Mouse (Mus musculus) embryonic facial prominence, embryonic 11.5 days (tissue): ENCODE data around the gene Ube2c. TPM values are rescaled to one million over a fixed set of nuclear protein-coding genes. Genes with fewer than 3 reads are reported as not detected.
A peak's percentile ranks its signal among the peaks of the same experiment; 100 is the strongest.

ENCODE experiments used
- ATAC-seq: fragments of 200-750 bp; cut with Nextera tagmentation; replicated peaks from 2 replicates; pipeline ENCODE4 v1.8.0; 2017; ENCODE audit warnings: low read depth; ENCODE audit not compliant: insufficient number of reproducible peaks, low FRiP score, low TSS enrichment
- DNase-seq: peaks from one replicate; pipeline ENCODE4 v3.0.0-alpha.2; 2015; ENCODE audit warnings: low spot score
- H3K27ac ChIP-seq: fragments of 300-500 bp; sonication (generic); replicated peaks from 2 replicates; pipeline ENCODE4 v1.5.1; 2014; ENCODE audit warnings: mild to moderate bottlenecking, low read depth, low read length, control low read depth
- H3K27me3 ChIP-seq: fragments of 300-500 bp; sonication (generic); 2 replicates; pipeline ENCODE4 v1.6.1; 2014; ENCODE audit warnings: mild to moderate bottlenecking, low read length, moderate library complexity, mixed read lengths; ENCODE audit not compliant: control insufficient read depth, insufficient read depth
- H3K36me3 ChIP-seq: fragments of 300-500 bp; sonication (generic); replicated peaks from 2 replicates; pipeline ENCODE4 v1.6.1; 2014; ENCODE audit warnings: low read depth, mild to moderate bottlenecking, low read length, moderate library complexity, mixed read lengths; ENCODE audit not compliant: control insufficient read depth, insufficient read depth
- H3K4me1 ChIP-seq: fragments of 300-500 bp; sonication (generic); 2 replicates; pipeline ENCODE4 v1.6.1; 2014; ENCODE audit warnings: low read length, mixed read lengths; ENCODE audit not compliant: control insufficient read depth, insufficient read depth
- H3K4me2 ChIP-seq: fragments of 300-500 bp; sonication (generic); 2 replicates; pipeline ENCODE4 v1.6.1; 2014; ENCODE audit warnings: low read depth, mild to moderate bottlenecking, control low read depth, low read length, moderate library complexity
- H3K4me3 ChIP-seq: fragments of 300-500 bp; sonication (generic); 2 replicates; pipeline ENCODE4 v1.5.1; 2014; ENCODE audit warnings: low read depth, low read length, control low read depth
- H3K9ac ChIP-seq: fragments of 300-500 bp; sonication (generic); replicated peaks from 2 replicates; pipeline ENCODE4 v1.6.1; 2014; ENCODE audit warnings: mild to moderate bottlenecking, control low read depth, low read length
- H3K9me3 ChIP-seq: fragments of 300-500 bp; sonication (generic); replicated peaks from 2 replicates; pipeline ENCODE4 v1.6.1; 2016; ENCODE audit warnings: mild to moderate bottlenecking, low read length, inconsistent platforms, mixed read lengths; ENCODE audit not compliant: control insufficient read depth
- WGBS: fragments of 180-500 bp; shearing (Covaris S2); extraction: QIAGEN DNeasy Blood & Tissue Kit; methylation state at CpG from one replicate; pipeline ENCODE4 v1.1.7; 2014; 5-methylcytosine and 5-hydroxymethylcytosine counted together
- polyA plus RNA-seq: library from polyadenylated mRNA; unstranded; fragments of >200 nt; fragmentation: Nextera tagmentation; extraction: Ambion mirVana; gene quantifications from 2 replicates; pipeline ENCODE4 v1.2.1, GENCODE M21; 2014

Ube2c gene
- polyA plus RNA-seq, 1 experiment from 2014 or later = 547 TPM

DNA sequence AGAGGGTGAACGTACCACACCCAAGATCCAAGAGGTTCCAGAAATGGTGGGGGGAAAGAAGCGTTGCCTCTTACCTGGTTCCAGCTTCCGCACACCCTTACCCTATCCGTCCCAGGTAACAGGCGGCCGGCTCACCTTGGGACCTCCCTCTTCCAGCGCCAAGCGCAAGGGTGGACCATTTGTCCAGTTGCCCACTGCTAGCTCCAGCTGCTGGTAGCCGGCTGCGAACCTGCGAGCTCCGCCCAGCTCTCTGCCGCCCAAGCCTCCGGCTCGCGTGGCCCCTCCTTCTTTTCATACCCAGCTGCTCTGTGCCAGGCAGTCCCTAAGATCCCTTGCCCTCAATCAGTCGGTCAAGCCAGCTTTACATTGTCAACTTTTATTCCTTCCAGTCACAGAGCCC is 7.1 kb downstream of the Ube2c start:
- Histone ChIP-seq H3K4me1 (no peaks in the 10 kb centered on the region), H3K27ac (no peak overlapping the region), H3K9me3 (no peaks in the 10 kb centered on the region; the same call in 1 of the 2 replicates), H3K4me3 (no peak overlapping the region), H3K9ac (no peak overlapping the region), H3K27me3 (no peaks in the 10 kb centered on the region), H3K4me2 (no peak overlapping the region), H3K36me3 (no peaks in the 10 kb centered on the region)
- ATAC-seq (no peak), DNase-seq (no peak)
- WGBS = 64% methylated on average over 17 of the region's 17 CpGs

DNA sequence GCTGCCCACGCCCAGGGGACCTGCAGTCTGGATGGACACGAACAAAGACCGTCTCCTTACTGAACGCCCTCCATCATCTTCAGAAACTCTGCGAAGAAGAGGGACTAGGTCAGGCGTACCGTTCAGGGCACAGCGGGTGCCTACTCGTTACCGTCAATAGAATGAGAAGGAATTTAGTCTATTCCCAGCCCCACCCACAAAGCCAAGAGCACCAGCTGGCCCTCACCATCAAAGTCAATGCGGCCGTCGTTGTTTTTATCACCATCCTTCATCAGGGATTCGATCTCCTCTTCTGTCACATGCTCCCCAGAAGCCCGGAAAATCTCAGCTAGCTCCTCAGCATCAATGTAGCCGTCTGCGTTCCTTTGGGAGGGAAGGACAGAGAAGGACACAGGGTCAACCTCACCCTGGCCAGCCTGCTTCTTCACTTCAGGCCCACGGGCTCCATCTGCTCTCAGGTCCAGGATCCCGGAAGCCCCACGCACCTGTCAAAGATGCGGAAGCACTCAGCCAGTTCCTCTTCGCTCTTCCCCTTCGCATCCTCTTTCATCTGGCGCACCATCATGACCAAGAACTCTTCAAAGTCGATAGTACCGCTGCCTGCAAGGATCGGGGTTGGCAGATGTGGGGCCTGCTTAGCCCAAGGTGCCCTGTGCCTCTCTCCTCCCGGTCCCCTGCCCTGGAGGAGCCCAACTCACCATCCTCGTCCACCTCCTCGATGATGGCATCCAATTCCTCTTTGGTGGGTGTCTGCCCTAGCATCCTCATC is 7.7 kb downstream of the Ube2c start:
- Histone ChIP-seq H3K36me3 (no peaks in the 10 kb centered on the region), H3K4me2 (no peak overlapping the region), H3K27me3 (no peaks in the 10 kb centered on the region), H3K4me3 (no peak overlapping the region), H3K9me3 (no peaks in the 10 kb centered on the region; the same call in 1 of the 2 replicates), H3K9ac (no peak overlapping the region), H3K27ac (no peak overlapping the region), H3K4me1 (no peaks in the 10 kb centered on the region)
- WGBS = 87% methylated on average over 30 of the region's 30 CpGs
- ATAC-seq = no peak
- no peak for DNase-seq

DNA sequence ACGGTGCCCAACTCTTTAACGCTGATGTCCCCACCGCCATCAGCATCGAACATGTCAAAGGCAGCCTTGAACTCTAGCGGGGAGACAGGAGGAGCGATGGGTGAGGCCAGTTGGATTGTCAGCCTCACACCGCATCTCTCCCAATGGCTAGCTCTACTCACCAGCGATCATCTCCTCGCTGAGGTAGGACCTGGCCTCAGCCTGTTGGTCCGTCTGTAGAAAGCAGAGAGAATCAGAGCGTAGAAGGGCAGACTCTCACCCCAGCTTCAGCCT is 8.3 kb downstream of the Ube2c start:
- Histone ChIP-seq H3K4me2 (no peak overlapping the region), H3K27me3 (no peaks in the 10 kb centered on the region), H3K9ac (no peak overlapping the region), H3K36me3 (no peaks in the 10 kb centered on the region), H3K4me1 (no peaks in the 10 kb centered on the region), H3K4me3 (no peak overlapping the region), H3K27ac (no peak overlapping the region), H3K9me3 (no peaks in the 10 kb centered on the region; the same call in 1 of the 2 replicates)
- no peak for ATAC-seq
- DNase-seq = no peak
- WGBS = 93% methylated on average over 11 of the region's 11 CpGs

DNA sequence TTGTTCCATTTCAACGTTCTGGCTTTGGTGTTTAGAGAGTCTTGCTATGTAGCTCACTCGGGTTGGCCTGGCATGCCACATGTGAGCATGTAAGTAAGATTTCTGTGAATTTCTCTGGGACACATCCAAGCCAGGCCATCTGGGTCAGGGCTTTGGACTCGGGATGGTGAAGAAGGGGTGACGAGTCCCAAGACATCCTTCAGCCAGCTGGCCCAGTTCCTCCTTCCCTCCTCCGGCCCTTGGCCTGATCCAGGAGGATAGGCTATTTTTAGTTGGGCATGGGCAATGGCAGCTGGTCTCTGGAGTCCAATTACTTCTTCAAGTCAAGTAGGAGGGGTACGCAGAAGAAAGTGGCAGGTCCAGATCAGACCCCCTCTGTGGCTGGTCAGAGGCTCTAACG is 9.1 kb downstream of the Ube2c start:
- no peak overlapping the region for H3K4me2 ChIP-seq
- H3K9me3 ChIP-seq = no peaks in the 10 kb centered on the region; the same call in 1 of the 2 replicates
- H3K4me1 ChIP-seq = no peaks in the 10 kb centered on the region
- H3K4me3 ChIP-seq = no peak overlapping the region
- DNase-seq (no peak), ATAC-seq (no peak)
- no peaks in the 10 kb centered on the region for H3K36me3 ChIP-seq
- no peaks in the 10 kb centered on the region for H3K27me3 ChIP-seq
- no peak overlapping the region for H3K9ac ChIP-seq
- 78% methylated on average over 7 of the region's 7 CpGs for WGBS
- no peak overlapping the region for H3K27ac ChIP-seq

DNA sequence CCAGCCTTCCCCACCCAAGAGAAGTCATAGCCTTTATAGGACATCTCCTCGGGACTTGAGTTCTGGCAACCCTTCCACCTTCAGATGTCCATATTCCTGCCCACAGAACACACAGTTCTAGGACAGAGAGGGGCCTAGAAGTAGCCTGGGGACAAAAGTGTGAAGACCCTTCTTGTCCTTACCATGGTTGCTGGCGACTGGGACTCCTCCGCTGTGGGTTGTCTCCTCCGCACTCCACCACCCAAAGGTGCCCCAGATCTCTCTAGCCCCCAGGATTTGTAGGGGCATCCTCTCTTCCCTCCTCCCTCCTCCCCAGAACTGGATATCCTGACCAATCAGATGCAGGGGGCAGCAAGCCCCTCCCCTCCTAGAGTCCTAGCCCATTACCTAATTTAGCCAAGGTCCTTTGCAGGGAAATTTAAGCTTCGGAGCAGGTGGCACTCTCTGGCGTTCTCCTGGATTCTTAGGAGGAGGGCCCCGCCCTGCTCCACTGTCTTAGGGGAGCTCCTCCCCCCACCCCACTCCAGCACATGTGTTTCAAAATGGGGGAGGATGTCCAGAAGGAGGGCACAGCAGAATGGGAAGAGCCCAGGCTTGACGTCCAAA is 9.9 kb downstream of the Ube2c start, which contains the start of gene Tnnc2:
TSS of gene Tnnc2 (minus strand) at position 487 of the 606 bp plus-strand sequence.
- Histone ChIP-seq H3K27ac (no peak within 1 kb of the TSS), H3K27me3 (no peaks in the 10 kb centered on the region), H3K4me3 (no peak within 1 kb of the TSS), H3K4me1 (no peaks in the 10 kb centered on the region), H3K36me3 (no peaks in the 10 kb centered on the region), H3K4me2 (no peak within 1 kb of the TSS), H3K9me3 (no peaks in the 10 kb centered on the region; the same call in 1 of the 2 replicates), H3K9ac (no peak within 1 kb of the TSS)
- ATAC-seq (no peak), DNase-seq (no peak)
- WGBS = 73% methylated on average over 8 of the region's 8 CpGs

DNA sequence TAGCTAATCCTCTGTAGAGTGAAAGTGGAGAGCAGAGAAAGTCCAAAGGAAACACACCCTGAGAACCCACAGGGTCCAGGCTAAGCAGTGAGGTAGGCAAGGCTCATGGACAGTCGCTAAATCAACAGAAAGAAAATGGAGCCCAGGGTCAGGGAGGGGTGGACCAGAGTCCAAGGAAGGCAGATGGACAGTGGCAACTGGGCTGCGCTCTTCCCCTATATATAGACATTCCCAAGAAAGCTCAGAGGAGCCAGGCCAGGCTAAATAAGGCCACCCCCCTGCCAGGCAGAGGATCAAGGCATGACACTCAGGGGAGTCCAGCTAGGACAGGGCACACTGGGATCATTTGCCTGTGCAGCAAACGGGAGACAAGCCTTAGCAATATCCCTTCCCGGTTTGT is 12.2 kb downstream of the Ube2c start:
- no peak for ATAC-seq
- no peaks in the 10 kb centered on the region for H3K9me3 ChIP-seq
- no peaks in the 10 kb centered on the region for H3K27me3 ChIP-seq
- H3K4me2 ChIP-seq = no peak overlapping the region
- H3K36me3 ChIP-seq = no peaks in the 10 kb centered on the region
- no peak overlapping the region for H3K4me3 ChIP-seq
- no peak for DNase-seq
- H3K4me1 ChIP-seq = no peaks in the 10 kb centered on the region
- no peak overlapping the region for H3K27ac ChIP-seq
- H3K9ac ChIP-seq = no peak overlapping the region
- 69% methylated on average over 4 of the region's 4 CpGs for WGBS

DNA sequence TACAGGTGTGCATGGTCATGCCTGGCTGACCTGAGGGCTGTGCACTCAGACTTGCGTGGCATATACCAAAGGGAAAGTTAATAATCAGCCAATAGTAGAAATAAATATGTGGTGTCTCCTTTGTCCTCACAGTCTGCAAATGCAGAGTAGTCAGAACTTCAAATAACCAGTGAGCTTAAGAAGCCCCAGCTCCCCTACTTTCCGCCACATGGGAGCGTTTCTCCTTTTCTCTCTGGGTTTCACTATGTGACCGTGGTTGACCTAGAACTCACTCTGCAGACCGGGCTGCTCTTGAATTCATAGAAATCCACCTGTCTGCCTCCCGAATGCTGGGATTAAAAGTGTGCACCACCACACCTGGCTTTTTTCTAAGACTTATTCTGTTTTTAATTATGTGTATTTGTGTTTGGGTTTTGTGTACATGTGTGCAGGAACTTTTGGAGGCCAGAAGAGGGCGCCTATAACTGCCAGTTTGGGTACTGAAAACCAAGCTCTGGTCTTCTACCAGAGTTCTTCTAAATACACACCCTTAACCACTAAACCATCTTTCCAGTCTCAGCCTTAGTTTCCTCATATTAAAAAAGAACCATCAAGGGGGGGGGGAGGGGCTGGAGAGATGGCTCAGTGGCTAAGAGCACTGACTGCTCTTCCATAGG is 14.4 kb downstream of the Ube2c start:
- Histone ChIP-seq H3K36me3 (no peaks in the 10 kb centered on the region), H3K27ac (no peak overlapping the region), H3K4me1 (no peaks in the 10 kb centered on the region), H3K4me2 (no peak overlapping the region), H3K27me3 (no peaks in the 10 kb centered on the region), H3K9me3 (no peaks in the 10 kb centered on the region), H3K4me3 (no peak overlapping the region), H3K9ac (no peak overlapping the region)
- WGBS = 75% methylated on average over 7 of the region's 7 CpGs
- no peak for ATAC-seq
- DNase-seq = peak; percentile 30

DNA sequence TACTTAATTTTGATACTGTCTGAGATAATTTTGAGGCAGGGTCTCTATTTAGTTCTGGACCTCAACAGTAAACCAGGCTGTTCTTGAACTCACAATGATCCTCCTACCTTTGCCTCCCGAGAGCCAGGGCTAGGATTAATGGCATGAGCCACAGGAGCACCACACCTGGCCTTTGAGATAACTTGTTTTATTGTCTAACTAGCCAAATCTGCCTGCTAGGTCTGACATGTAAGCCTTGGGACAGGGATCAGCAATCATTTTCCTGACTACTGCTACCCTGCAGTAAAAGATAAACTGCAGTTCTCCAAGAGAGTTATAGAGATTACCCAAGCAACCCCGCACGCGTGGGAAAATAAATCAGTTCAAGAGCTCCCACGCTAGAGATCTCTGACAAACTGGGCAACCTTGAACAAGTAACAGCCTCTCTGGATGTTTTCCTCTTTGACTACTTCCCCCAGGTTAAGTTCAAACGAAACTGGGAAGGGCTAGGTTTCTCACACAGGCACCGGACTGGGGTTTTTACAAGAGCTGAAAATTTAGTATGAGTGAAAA is 15.2 kb downstream of the Ube2c start:
- WGBS = 21% methylated on average over 7 of the region's 7 CpGs
- DNase-seq (no peak), ATAC-seq (no peak)
- peak overlapping the region; percentile 66 for H3K4me3 ChIP-seq
- no peak overlapping the region for H3K27ac ChIP-seq
- peak overlapping the region; percentile 98 for H3K4me2 ChIP-seq
- no peaks in the 10 kb centered on the region for H3K27me3 ChIP-seq
- H3K4me1 ChIP-seq = no peaks in the 10 kb centered on the region
- no peaks in the 10 kb centered on the region for H3K9me3 ChIP-seq
- H3K36me3 ChIP-seq = no peaks in the 10 kb centered on the region
- H3K9ac ChIP-seq = peak overlapping the region; percentile 75
